Mouse (Mus musculus) cerebellum, adult 11 months (tissue): ENCODE measurements around the gene Isca2.

Experiments
- DNase-seq: peaks from one replicate; pipeline ENCODE4 v3.0.0; 2022

The Isca2 gene

GRCm38 (mm10) chr12:84773476-84773875 lies 425 bp downstream of the Isca2 start:
- DNase-seq: no peak

- no peak for DNase-seq
Observed at GRCm38 (mm10) chr12:84774376-84774775, 1.3 kb downstream of the Isca2 start.

- no peak for DNase-seq
Observed at GRCm38 (mm10) chr12:84776229-84776628, 3.2 kb downstream of the Isca2 start.

GRCm38 (mm10) chr12:84784604-84785381 lies 11.7 kb downstream of the Isca2 start:
- DNase-seq: peak; percentile 86

GRCm38 (mm10) chr12:84786091-84786490 lies 13.0 kb downstream of the Isca2 start:
- no peak for DNase-seq

GRCm38 (mm10) chr12:84790853-84791252 lies 17.8 kb downstream of the Isca2 start:
- no peak for DNase-seq

- DNase-seq: no peak
Observed at GRCm38 (mm10) chr12:84792629-84793028, 19.6 kb downstream of the Isca2 start.

- DNase-seq: no peak
Observed at GRCm38 (mm10) chr12:84794647-84795046, 21.6 kb downstream of the Isca2 start.

GRCm38 (mm10) chr12:84799086-84799485 lies 26.0 kb downstream of the Isca2 start:
- no peak for DNase-seq

GRCm38 (mm10) chr12:84800419-84800818 lies 27.4 kb downstream of the Isca2 start:
- DNase-seq: no peak

- no peak for DNase-seq
Observed at GRCm38 (mm10) chr12:84801532-84802110, 28.6 kb downstream of the Isca2 start.

- no peak for DNase-seq
Observed at GRCm38 (mm10) chr12:84802625-84803024, 29.6 kb downstream of the Isca2 start.

- no peak for DNase-seq
Observed at GRCm38 (mm10) chr12:84805228-84805842, 32.3 kb downstream of the Isca2 start.

GRCm38 (mm10) chr12:84806010-84806409 lies 33.0 kb downstream of the Isca2 start:
- no peak for DNase-seq

GRCm38 (mm10) chr12:84806726-84807125 lies 33.7 kb downstream of the Isca2 start:
- no peak for DNase-seq

GRCm38 (mm10) chr12:84807351-84807750 lies 34.3 kb downstream of the Isca2 start:
- DNase-seq: peak; percentile 72

- DNase-seq: no peak
Observed at GRCm38 (mm10) chr12:84809033-84809432, 36.0 kb downstream of the Isca2 start.

GRCm38 (mm10) chr12:84810810-84811209 lies 37.8 kb downstream of the Isca2 start:
- no peak for DNase-seq

- DNase-seq: no peak
Observed at GRCm38 (mm10) chr12:84811510-84811909, 38.5 kb downstream of the Isca2 start.

- no peak for DNase-seq
Observed at GRCm38 (mm10) chr12:84812004-84812403, 39.0 kb downstream of the Isca2 start.

- DNase-seq: no peak
Observed at GRCm38 (mm10) chr12:84813773-84814172, 40.7 kb downstream of the Isca2 start.

- DNase-seq: no peak
Observed at GRCm38 (mm10) chr12:84814663-84815325, 41.7 kb downstream of the Isca2 start.

GRCm38 (mm10) chr12:84818496-84818895 lies 45.4 kb downstream of the Isca2 start:
- DNase-seq: no peak
